Mouse (Mus musculus) G1E (cell line): ENCODE results near the gene Gpd1.

ENCODE experiments used
- CTCF ChIP-seq: IDR thresholded peaks from 2 replicates; pipeline ENCODE4 v1.5.1; 2012; ENCODE audit warnings: low read depth, low read length, inconsistent platforms, mixed read lengths
- GATA1 ChIP-seq: IDR thresholded peaks from 2 replicates; pipeline ENCODE4 v1.6.1; 2012; ENCODE audit warnings: borderline replicate concordance, low read length, inconsistent platforms, mixed read lengths
- POLR2AphosphoS5 ChIP-seq: IDR thresholded peaks from 2 replicates; pipeline ENCODE4 v1.6.1; 2012; ENCODE audit warnings: low read depth, low read length, inconsistent platforms; ENCODE audit not compliant: insufficient replicate concordance
- TAL1 ChIP-seq: conservative IDR thresholded peaks from 2 replicates; pipeline ENCODE4 v1.6.1; 2012; ENCODE audit warnings: low read depth, low read length, inconsistent platforms, mixed read lengths

DNA sequence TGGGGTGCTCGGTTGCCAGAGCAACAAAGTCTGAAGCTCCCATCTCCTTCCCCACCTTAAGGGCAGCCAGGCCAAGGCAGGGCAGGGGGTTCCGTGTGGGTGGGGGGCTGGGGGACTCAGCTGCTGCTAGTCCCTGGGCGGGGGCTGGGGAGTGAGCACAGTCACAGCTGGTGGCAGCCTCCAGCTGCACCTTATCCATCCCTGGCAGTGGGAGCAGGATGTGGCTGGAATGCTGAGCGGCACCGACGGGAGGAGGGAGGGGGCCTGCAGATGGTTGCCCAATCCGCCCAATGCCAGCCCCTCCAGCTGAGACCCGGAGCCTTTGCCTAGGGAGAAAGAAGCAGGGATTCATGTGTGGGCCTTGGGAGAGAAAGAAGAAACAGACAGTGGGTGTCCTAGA is 40.2 kb upstream of the Gpd1 start:
- TF ChIP-seq CTCF (no peak), POLR2AphosphoS5 (no peak), TAL1 (no peak), GATA1 (no peak)
